Mouse (Mus musculus) myocyte (in vitro differentiated cells): ENCODE measurements at regions not wholly inside any gene's neighbourhood (a gene's known extent, or its start where the extent isn't known, plus 50 kb on each side); places are given as distances from the start of the nearest gene placed in this dataset.

Source experiments
- CEBPB ChIP-seq: IDR thresholded peaks from 2 replicates; pipeline ENCODE4 v1.6.1; 2011; ENCODE audit warnings: mild to moderate bottlenecking, moderate library complexity; ENCODE audit not compliant: poor library complexity, insufficient read depth, severe bottlenecking
- E2F4 ChIP-seq: IDR thresholded peaks from one replicate; pipeline ENCODE4 v1.6.1; 2011; ENCODE audit warnings: mild to moderate bottlenecking, control low read depth, moderate library complexity; ENCODE audit not compliant: insufficient read depth
- MAX ChIP-seq: IDR thresholded peaks from one replicate; pipeline ENCODE4 v1.6.1; 2011; ENCODE audit warnings: low read depth, mild to moderate bottlenecking, control low read depth
- POLR2A ChIP-seq: IDR thresholded peaks from one replicate; pipeline ENCODE4 v1.6.1; 2011; ENCODE audit warnings: low read depth, mild to moderate bottlenecking, control low read depth, moderate library complexity; ENCODE audit not compliant: insufficient read length
- POLR2AphosphoS2 ChIP-seq: IDR thresholded peaks from one replicate; pipeline ENCODE4 v1.6.1; 2011; ENCODE audit warnings: low read depth, control low read depth; ENCODE audit not compliant: insufficient read length
- REST ChIP-seq: IDR thresholded peaks from one replicate; pipeline ENCODE4 v1.6.1; 2011; ENCODE audit warnings: mild to moderate bottlenecking, control low read depth, moderate library complexity; ENCODE audit not compliant: insufficient read depth, insufficient read length
- SRF ChIP-seq: IDR thresholded peaks from one replicate; pipeline ENCODE4 v1.6.1; 2011; ENCODE audit warnings: low read depth; ENCODE audit not compliant: control insufficient read depth, insufficient read length
- TCF12 ChIP-seq: IDR thresholded peaks from one replicate; pipeline ENCODE4 v1.6.1; 2011; ENCODE audit warnings: mild to moderate bottlenecking, control low read depth; ENCODE audit not compliant: poor library complexity, insufficient read depth, severe bottlenecking

DNA sequence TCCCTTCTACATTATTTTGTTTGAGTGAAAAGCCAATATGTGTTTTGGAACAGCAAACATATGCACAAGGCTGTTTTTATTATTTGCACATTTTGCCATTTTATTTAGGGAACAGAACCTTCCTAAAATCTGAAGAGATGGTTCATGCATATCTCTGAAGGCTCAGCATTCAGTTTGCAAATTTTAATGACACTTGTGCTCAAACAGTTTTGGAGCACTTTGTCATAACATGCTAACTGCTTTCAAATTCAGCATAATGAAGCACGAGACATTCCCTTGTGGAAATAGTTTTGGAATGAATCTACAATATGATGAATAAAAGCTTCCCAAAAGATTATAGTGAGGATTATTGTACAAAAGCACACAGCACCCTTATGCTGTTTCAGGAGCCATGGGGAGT is 462.8 kb upstream of the Kif2b start:
- TF ChIP-seq POLR2A (no peak), MAX (no peak), TCF12 (no peak), E2F4 (no peak), SRF (no peak), CEBPB (no peak), REST (no peak), POLR2AphosphoS2 (no peak)
